Mouse (Mus musculus): ENCODE data around the gene 6430571L13Rik.

Gene 6430571L13Rik

DNA sequence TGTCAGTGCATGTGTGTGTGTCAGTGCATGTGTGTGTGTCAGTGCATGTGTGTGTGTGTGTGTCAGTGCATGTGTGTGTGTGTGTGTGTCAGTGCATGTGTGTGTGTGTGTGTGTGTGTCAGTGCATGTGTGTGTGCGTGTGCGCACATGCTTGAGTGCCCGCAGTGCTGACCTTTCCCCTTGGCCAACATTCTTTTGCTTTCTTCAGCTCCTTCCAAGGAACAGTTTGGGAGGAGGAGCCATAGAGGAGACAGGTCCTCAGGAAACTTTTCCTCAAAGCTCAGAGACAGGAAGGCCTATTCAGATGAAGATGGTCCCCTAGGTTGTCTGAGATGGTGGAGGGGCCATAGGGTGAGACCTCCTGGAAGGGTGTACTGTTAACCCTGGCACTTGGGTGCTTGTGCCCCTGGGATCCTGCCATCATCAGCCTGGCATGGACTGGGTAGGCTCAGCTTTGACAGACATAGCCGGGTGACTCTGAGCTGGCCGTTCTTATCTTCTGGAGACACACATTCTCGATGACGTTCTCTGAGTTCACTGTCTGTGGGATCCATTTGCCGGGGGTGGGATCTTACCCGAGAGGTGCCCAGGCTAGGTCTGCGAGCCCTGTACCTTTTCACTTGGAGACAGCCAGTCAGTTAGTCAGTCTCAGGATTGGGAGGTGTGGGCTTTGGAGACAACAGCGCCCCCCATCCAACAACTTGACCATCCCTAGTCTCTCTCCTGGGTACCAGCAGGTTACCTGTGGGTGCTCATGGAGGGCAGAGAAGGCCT is 33.1 kb upstream of the 6430571L13Rik start:
- no peak for DNase-seq

DNA sequence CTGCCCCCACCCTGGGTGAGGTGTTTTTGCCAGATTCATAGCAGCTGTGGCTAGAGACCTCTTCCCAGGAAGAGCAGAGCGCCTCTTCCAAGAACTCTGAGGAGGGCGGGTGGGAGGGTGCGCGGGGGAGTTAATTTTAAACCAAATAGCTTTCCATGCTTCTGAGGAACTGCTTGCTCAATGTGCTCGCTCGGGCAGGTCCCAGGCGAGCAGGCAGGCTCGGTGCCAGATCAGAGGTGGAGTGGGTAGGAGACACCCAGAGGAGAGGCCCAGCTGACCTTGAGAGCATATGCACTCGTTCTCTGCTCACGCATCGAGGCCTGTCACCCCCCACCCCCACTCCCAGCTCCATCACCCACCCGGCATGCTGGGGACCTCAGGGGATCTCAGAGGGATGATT is 32.5 kb upstream of the 6430571L13Rik start:
- no peak for DNase-seq

DNA sequence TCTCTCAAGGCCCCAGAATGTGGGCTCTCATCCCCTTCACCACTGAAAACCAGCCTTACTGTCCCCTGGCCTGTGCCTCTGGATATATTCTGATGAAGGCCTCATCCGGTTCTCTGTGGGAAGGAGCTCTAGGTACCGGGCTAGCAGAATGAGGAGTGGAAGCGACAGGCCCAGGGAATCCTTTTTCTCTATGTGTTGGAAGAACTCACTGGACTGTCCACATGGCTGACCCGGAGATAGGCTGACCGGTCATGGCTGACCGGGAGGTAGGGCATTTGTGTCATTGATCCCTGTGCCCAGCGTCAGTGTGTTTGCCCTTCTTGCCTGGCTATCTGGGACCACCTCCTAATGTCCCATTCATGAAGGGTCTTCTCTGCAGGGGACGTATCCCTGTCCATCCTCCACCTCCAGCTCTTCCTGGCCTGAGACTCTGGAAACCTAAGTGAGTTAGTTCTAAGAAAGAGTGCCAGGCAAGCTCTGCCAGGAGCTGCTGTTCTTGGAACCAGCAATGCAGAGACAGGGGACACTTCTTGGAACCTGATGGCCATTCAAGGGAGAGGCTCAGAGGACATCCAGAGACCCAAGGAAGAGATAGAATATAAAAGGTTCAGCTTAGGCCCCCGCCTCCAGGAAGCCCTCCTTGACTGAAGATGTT is 31.9 kb upstream of the 6430571L13Rik start:
- DNase-seq = no peak

DNA sequence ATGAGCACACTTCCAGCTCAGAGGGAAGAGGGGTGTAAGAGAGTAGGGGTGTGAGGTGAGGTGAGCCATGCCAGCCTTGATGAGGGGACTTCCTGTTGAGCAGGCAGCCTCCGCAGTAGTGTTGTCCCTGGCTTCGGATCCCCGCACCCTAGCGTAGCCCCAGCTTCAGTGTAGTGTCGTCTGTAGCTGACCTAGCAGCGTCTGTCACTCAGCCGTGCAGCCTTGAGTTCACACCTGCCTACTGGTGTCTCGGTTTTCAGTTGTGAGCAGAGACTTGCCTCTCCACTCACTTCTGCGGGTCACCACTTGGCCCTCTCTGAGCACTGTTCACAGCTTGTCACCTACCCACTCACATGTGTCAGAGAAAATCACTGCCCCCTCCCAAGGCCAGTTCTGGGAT is 31.2 kb upstream of the 6430571L13Rik start:
- DNase-seq = no peak

DNA sequence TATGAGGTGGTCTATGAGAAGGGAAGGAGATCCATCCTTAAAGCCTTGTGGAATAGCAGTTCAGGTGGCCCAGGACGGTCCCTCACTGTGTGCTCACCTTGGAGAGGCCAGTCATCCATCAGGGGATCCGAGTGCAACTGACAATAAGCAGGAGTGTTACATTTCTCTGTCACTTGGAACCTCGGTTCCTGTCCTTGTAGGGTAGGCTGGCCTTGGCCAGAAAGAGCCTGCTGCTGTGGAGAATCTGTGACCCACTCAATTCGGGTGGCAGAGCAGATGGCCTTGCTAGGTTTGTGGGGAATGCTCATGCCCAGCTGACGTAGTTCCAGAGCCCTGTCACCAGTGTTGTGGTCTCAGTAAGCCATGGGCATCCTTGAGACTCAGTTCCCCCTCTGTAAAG is 30.8 kb upstream of the 6430571L13Rik start:
- no peak for DNase-seq

DNA sequence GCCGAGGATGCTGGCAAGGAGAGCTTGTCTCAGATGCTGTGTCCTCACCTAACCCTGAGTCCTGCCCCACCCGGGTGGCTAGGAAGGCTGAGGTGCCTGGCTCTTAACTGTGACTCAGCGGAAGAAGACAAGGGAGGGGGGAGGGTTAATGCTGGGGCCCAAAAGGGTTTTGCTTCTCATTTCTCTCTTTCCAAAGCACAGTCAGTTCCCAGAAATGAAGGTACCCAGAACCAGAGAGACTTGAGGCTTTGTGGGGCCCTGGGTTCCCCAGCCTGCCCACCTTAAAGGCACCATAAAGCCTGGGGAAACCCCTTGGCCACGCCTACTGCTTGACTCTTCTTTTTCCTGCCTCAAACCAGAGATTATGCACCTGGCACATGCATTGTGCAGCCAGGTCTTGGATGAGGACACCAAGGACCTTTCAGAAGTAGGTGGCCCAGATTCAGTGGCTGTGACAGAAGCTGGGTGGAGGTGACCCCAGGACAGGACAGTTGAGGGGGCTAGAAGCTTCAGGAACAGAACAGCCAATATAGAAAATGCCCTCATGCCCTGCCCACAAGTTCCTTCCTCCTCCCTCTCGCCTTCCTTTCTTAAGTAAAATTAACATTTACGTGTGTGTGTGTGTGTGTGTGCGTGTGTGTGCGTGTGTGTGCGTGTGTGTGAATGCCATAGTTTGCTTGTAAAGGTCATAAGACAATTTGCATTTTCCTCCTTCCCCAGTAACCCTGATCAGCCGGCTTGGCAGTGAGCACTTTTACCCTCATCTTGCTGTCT is 27.4 kb upstream of the 6430571L13Rik start:
- DNase-seq = no peak

DNA sequence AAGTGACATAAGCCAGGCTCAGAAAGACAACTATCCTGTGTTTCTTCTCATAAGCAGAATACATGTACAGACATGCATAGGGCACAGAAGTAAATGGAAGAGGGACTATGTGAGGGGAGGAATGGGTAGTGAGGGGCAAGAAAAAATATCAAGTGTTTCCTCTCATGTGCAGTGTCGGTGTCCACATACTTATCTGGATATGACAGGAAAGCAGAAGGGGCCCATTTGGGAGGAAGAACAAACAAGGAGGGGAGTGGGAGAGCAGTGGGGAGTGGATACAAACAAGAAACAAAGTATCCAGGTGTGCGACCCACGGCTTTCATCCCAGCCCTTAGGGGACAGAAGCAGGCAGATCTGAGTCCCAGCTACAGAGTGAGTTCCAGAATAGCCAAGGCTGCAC is 26.5 kb upstream of the 6430571L13Rik start:
- no peak for DNase-seq

DNA sequence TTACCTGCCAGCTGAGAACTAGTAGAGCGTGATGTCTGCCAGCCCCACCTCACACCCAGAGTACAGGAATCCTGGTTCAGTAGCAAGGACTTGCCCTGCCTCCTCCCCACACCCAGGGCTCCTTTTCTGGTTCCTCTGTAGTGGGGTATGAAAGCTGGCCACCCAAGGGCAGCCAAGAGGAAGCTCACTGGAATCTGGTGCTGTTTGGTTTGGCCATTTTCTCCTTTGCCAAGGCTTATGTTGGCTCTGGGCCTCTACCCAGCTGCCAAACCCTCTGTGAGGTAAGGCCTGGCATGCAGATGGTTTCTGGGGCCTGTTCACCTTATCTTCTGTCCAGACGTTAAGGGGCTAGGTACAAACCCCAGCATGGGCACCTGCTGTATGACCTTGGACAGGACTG is 24.6 kb upstream of the 6430571L13Rik start:
- DNase-seq = no peak

DNA sequence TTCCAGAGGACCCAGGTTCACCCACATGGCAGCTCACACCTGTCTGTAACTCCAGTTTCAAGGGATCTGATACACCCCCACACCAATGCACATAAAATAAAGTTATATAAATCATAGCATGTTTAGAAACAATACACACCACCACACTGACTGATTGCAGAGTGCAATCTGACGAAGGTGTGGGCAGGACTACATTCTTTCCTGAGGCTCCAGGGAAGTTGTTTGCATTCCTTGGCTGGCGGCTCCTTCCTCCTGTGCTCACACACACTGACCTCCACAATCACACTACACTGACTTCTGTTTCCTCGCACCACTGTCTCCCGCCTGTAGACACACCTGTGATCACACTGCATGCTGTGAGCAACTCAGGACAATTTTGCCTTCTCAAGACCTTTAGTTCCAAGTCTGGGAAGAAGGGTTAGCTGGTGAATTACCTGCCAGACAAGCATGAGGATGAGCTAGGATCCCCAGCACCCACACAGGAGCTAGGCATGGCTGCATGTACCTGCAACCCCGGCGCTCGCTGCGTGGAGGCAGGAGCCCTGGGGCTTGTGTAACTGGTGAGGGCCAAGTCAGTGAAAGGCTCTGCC is 17.8 kb upstream of the 6430571L13Rik start:
- no peak for DNase-seq

DNA sequence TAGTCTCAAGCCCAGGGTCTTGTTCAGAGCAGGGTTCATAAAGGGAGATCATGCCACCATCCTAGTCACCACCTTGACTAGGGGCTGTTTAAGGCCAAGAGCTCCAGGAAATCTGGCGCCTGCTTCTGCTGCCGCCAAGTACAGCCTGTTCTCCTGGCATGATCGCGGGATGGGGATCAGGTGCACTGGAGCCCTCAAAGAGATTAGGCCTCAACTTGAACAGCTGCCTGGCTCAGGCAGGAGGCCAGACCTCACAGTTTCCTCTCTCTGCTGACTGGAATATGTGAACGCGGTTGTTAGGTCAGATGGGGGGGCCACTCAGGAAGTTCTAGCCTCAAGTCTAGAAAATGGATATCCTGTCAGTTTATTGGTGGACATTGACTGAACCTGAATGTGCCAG is 16.8 kb upstream of the 6430571L13Rik start:
- DNase-seq = peak; percentile 84

DNA sequence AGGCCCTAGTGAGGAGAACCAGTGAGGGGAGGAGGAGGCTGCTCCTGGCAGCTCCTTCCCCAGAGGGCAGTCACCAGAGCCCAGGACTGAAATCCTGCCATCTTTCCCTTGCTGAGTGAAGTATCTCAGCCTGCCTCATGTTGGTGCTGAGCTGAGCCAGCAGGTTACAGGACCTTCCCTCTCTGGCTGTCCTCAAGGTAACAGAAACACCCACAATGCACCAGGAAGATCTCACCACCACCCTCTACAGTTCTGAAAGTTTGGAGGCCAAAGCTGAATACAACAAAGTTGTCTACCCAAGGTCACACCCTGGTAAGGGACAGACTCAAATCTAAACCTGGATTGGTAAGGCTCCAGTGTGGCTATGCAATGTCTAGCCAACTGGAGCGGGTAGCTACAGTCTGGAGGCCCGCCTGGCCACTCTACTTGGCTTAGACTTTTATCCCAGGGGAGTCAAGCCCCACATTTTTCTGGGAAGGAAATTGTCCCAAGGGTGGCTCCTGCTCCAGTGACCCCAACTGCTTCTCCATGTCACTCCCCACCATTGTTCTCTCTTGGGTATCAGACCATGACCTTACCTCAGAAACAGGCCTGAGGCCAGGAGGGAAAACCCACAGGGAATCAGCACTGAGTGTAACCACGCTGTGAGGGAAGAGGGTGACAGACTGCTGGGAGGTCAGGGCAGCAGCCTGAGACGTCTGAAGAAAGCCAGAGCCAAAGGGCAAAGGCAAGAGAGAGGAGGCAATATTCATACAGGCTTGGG is 15.4 kb upstream of the 6430571L13Rik start:
- no peak for DNase-seq

DNA sequence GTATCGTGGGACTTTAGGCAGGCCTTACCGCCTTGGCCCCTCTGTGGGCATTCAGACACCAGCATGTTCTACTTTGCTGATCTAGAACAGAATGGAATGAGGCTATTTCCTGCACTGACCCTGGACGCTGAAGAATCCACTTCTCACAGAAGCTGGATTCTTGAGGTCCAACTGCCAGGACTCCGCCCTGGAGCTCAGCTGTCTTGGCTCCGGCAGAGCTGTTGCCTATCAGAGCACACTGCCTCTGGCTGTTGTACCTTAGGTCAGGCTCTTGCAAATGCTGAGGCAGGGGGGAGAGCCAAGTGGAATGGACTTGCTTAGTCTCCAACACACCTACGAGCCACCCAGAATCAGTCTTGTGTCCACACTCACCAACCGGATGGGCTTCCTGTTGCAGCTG is 14.5 kb upstream of the 6430571L13Rik start:
- no peak for DNase-seq

DNA sequence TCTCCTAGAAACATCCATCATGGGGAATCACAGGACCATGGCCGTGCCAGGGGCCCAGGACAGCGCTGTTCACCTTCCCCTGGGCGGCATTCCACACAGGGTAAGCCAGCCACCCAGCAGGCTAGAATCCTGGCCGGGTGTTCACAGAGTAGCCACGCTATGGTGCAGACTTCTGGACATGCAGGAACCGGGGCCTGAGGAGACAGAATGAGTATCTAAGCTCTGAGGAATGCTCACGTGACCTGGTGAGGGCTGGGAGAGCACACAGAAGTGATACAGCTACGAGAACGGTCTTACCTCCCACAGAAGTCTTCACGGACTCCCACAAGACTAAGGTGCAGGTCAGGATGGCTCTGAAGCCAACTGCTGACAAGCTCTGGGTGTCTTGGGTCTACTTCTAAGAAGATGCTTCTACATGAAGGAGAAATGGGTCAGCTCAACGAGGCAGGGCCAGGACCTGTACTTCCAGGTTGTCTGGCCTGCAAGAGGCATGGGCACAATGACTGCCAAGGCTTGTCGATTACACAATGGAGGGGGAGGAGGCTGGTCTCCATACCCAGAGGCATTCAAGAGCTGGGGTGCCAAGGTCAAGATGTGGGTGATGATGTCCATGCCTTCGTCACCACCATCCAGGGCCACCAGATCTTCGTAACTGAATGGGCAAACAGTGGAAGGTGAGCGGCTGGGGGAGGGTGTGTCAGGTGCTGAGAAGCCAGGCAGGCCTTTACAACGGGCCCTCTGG is 12.4 kb upstream of the 6430571L13Rik start:
- DNase-seq = no peak

DNA sequence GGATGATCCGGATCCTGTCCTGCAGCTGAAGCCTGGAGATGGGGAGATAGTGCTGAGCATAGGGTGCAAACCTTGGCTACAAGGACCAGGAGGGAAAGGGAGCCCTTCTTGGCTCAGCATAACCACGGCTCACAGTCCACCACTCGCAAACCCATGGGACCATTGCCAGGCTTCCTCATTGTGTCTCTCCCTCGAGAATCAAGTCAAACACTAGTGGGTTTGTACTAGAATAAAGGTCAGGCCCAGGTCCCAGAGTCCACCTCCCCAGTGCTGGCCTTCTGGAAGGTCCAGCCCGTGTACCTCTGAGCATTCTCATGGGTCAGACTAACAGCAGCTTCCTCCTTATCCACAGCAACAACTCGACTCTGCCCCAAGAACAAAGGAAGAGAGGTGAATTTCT is 9.6 kb upstream of the 6430571L13Rik start:
- DNase-seq = no peak

DNA sequence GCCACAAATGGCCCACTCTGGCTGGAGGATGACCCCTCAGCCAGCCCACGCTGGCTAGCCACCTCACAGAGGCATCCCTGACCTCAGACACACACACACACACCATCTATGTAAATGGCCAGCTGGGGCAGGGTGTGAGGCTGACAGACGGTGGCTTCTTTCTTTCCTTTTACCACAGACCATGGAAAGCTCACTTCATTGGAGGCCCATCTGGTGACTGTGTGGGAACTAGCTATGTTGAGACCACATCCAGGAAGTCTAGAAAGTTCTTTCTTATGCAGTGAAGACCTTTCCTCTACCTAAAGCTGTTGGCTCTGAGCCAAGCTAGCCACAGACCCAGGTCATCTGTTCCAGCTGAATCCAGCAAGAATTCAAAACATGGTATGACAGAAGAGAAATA is 6.7 kb upstream of the 6430571L13Rik start:
- no peak for DNase-seq

DNA sequence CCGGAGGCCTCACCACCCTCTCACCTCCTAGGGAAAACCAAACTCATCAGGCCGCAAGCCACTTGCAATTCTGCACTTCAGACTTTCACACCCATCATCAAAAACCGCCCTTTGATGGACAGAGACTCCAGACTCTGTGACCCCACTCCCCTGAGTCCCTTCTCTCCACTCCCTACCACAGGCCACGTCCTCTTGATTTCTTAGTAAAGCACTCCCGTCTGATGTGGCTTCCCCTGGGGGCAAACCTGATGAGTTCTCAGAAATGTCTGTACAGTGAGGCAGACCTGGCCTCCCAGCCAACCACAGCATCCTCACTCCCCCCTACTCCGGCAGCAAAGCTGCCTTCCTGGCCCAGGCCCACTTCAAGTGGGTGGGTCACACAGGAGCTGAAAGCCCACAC is 6.0 kb upstream of the 6430571L13Rik start:
- DNase-seq = peak; percentile 25

DNA sequence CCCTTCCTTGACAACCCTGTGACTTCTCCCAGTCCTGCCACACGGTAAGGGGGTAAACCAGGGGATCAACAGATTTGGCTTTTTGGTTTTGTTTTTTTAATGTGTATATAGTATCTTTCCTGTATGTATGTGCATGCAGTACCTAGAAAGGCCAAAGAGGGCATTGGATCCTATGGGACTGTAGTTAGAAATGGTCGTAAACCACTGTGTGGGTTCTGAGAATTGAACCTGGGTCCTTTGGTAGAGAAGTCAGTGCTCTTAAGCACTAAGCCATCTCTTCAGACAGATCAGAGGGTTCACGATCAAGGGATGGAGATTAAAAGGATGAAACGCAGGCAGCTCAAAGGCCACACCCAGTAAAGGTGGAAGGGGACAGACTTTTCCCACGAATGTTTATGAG is 5.4 kb upstream of the 6430571L13Rik start:
- no peak for DNase-seq

DNA sequence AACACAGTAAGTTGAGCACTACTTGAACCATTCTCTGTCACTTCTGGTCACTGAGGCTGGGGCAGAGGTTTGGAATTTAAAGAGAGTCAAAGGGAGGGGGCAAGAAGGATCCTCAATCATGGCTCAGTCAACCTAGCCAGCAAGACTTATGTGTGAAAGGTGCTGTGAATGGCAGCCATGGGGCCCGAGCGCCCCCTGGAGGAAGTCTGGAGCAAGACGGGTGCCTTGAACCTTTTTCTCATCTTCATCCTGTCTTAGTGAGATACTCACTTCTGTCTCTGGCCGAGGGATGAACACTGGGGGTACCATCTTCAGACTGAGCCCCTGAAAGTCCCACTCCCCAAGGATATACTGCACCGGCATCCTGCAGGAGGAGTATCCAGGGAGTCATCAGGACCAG is 4.5 kb upstream of the 6430571L13Rik start:
- DNase-seq = peak; percentile 80

DNA sequence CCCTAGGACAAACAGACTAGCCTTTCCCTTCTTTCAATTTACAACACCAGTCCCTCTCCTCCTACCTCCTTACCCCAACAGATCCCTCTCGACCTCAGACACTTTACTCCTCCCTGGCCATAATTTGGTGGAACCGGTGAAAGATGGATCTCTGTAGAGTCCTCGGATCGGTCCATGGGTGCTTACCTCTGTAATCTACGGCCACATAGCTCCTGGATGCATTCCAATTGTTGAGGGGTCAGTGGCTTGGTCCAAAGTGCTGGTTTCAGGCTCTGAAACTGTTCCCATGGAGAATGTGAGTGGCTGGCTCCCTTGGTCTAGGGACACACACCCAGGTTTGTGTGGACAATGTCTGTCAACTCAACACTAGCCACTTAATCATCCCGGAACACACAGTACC is 4.0 kb upstream of the 6430571L13Rik start:
- peak; percentile 55 for DNase-seq

DNA sequence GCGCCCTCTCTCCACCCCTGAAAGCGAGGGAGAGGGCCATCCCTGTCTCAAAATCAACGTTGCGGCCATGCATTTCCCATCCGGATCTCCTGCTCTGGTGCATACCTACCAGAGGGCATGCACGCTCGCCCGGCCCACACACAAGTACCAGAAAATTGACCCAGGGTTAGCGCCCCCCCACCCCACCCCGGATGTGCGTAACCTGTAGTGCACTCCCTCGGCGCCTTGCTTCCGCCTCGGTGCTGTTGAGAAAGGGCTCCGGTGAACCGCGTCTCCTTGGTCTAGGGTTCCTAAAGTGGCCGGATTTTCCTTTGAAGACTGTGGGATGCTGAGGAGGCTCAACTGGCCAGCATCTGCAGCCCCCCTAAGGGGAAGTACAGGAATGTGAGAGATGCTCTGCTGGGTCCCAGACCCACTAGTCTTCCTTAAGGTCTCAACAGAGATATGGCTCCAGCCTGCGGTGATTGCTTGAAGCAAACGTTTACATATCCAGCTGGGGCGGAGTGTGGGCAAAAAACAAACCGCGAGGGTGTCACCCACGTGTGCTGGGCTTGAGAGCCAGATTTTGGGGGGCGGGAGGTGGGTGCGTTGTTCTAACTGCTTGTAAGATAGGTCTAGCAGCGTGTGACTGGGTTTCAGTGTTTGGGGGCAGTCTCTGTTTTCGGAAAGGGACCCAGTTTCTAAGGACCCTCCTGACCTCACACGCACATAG is 2.1 kb upstream of the 6430571L13Rik start, which contains the start of gene Hemk1:
Gene Hemk1, minus strand, starts transcription at position 179 of the 712 bp plus-strand sequence.
- DNase-seq = peak; percentile 81
